Mouse (Mus musculus) megakaryocyte, embryonic 14.5 days (primary cell): ENCODE results near the gene Aktip.

ENCODE experiments used
- FLI1 ChIP-seq: IDR thresholded peaks from 2 replicates; pipeline ENCODE4 v1.6.1; 2012; ENCODE audit warnings: low read length, inconsistent platforms, mixed read lengths
- GATA1 ChIP-seq: IDR thresholded peaks from 3 replicates; pipeline ENCODE4 v1.6.1; 2012; ENCODE audit warnings: mixed read lengths, low read length, inconsistent platforms, borderline replicate concordance

GRCm38 (mm10) chr8:91148643-91149178, 51.1 kb downstream of the Aktip start:
- TF ChIP-seq GATA1 = no peak
- TF ChIP-seq FLI1 = no peak
